Mouse (Mus musculus) brain, embryonic 14.5 days (tissue): ENCODE data around the gene Pdzd8. TPM values are rescaled to one million over a fixed set of nuclear protein-coding genes. Genes with fewer than 3 reads are reported as not detected.

ENCODE experiments used
- DNase-seq: peaks from one replicate; pipeline ENCODE4 v3.0.0-alpha.2; 2011; ENCODE audit warnings: low read depth
- CTCF ChIP-seq: fragments of 200-500 bp; IDR thresholded peaks from 2 replicates; pipeline ENCODE4 v1.5.1; 2012; ENCODE audit warnings: inconsistent platforms, mild to moderate bottlenecking, moderate library complexity, borderline replicate concordance; ENCODE audit not compliant: insufficient read depth, insufficient read length; ENCODE audit errors: extremely low read depth
- POLR2A ChIP-seq: fragments of 200-500 bp; IDR thresholded peaks from 2 replicates; pipeline ENCODE4 v1.6.1; 2012; ENCODE audit warnings: mild to moderate bottlenecking, inconsistent platforms, borderline replicate concordance; ENCODE audit not compliant: poor library complexity, insufficient read depth, insufficient read length, severe bottlenecking; ENCODE audit errors: extremely low read depth
- polyA plus RNA-seq: library from polyadenylated mRNA; depleted of rRNA; stranded (reverse); fragments of >200 nt; gene quantifications from 2 replicates; pipeline ENCODE4 v1.2.3, GENCODE M21; 2012

Pdzd8 gene
- polyA plus RNA-seq, 1 experiment = 18.8 TPM

- TF ChIP-seq CTCF (no peak), POLR2A (no peak)
- no peak for DNase-seq
Measured at GRCm38 (mm10) chr19:59372928-59373327, 27.3 kb upstream of the Pdzd8 start.

GRCm38 (mm10) chr19:59371016-59371415, 25.4 kb upstream of the Pdzd8 start:
- no peak for TF ChIP-seq POLR2A
- no peak for TF ChIP-seq CTCF
- DNase-seq = no peak

DNA sequence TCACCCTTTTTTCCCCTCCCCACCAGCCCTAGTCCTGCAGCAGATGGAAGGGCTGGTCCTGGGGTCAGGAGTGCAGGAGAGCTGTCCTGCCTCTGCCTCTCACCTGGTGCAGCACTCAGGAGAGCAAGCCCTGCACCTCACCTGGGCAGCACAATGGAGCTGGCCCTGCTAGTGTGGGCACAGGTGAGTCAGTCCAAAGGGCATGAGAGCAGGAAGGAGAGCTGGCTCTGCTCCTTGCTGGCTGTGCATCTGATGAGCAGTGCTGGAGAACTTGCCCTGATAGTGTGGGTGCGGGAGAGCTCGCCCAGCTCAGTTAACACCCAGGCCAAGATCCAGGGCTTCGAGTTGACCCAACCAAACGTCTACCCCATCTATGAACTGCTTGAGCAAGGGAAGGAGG, 22.3 kb upstream of the Pdzd8 start:
- no peak for DNase-seq
- no peak for TF ChIP-seq POLR2A
- no peak for TF ChIP-seq CTCF

GRCm38 (mm10) chr19:59366724-59367123, 21.1 kb upstream of the Pdzd8 start:
- TF ChIP-seq CTCF = no peak
- no peak for TF ChIP-seq POLR2A
- DNase-seq = no peak

- no peak for DNase-seq
- no peak for TF ChIP-seq POLR2A
- TF ChIP-seq CTCF = no peak
Measured at GRCm38 (mm10) chr19:59363666-59364065, 18.1 kb upstream of the Pdzd8 start.

- DNase-seq = no peak
- TF ChIP-seq POLR2A (no peak), CTCF (no peak)
Measured at GRCm38 (mm10) chr19:59362646-59363045, 17.1 kb upstream of the Pdzd8 start.

DNA sequence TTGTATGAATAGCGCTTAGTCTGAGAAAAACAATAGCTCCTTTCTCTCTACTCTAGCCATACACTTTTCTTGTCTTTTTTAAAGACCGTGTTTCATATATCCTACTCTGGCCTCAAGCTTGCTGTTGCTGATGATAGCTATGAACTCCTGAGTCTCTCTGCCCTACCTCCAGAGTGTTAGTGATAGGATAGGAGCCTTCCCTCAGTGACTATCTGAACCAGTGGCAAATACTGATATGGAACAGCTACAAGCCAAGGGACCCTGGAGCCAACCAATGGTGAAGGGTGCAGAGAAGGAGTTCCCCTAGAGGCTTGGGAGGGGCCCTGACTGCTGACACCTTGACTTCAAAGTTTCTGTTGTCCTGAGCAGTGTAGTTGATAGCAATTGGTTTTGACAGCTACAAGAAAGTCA, 14.9 kb upstream of the Pdzd8 start:
- DNase-seq = no peak
- TF ChIP-seq CTCF = no peak
- TF ChIP-seq POLR2A = no peak

- no peak for TF ChIP-seq CTCF
- TF ChIP-seq POLR2A = no peak
- no peak for DNase-seq
Measured at GRCm38 (mm10) chr19:59359202-59359601, 13.6 kb upstream of the Pdzd8 start.

GRCm38 (mm10) chr19:59357878-59358277, 12.3 kb upstream of the Pdzd8 start:
- no peak for TF ChIP-seq CTCF
- TF ChIP-seq POLR2A = no peak
- DNase-seq = no peak

- TF ChIP-seq POLR2A = no peak
- no peak for TF ChIP-seq CTCF
- DNase-seq = no peak
Measured at GRCm38 (mm10) chr19:59356843-59357595, 11.4 kb upstream of the Pdzd8 start.

DNA sequence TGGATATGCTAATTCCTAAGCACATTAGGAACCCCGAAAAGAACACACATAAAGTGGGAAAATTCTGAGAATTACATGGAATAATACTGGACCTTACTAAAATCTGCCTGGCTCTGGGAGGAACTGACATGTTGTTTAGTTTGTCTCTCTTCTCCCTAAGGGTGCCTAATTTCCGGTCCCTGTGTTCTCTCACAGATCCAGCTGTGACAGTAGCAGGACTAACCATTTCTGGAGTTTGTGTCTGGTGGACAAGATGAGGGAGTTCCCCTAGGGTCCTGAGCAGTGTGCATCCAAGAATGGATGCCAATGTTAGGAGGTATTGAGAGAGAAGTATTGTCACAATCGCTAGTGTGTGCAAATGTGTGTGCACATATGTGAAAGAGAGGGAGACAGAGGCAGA, 10.8 kb upstream of the Pdzd8 start:
- no peak for DNase-seq
- TF ChIP-seq CTCF (no peak), POLR2A (no peak)

- TF ChIP-seq POLR2A (no peak), CTCF (no peak)
- no peak for DNase-seq
Measured at GRCm38 (mm10) chr19:59354906-59355305, 9.3 kb upstream of the Pdzd8 start.
